Mouse (Mus musculus) retina, postnatal 1 day (tissue): ENCODE measurements at regions not wholly inside any gene's neighbourhood (a gene's known extent, or its start where the extent isn't known, plus 50 kb on each side); places are given as distances from the start of the nearest gene placed in this dataset.
A peak's percentile ranks its signal among the peaks of the same experiment; 100 is the strongest.

Source experiments
- DNase-seq: peaks from one replicate; pipeline ENCODE4 v3.0.0-alpha.2; 2012

DNA sequence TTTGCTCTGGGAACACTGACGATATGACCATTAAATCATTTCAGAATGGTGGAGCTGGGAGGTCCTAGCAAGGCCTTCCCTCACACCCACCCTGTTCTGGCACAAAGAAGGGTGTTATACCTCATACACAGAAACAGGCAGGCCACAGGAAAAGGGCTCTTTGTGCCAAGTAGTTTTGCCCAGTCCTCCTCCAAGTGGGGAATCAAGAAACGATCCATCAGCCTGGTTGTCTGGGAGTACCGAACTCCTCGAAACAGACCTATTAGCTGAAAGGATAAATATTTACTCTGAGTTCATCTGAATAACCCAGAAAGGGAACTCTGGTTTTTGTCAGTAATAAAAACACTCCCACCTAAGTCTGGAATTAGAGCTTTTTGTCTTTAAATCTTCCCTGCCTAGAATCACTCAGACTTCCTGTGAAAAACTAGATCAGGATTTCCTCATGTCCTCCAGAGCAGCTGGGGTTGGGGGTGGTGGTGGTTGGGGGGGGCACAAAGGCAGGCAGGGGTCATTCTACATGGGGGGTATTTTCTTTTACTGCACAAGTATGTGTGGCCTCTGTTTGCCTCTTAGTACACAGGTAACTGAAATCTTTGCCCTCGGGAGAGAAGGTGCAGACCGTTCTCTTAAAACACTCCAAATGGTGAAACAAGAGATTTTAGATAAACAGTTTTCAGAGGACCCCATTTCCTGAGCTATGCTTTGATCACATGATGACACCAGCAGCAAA is 681.3 kb downstream of the Gsdmc2 start:
- DNase-seq, result no peak

GRCm38 (mm10) chr15:63162881-63163549 is 682.0 kb downstream of the Gsdmc2 start:
- DNase-seq, result no peak

DNA sequence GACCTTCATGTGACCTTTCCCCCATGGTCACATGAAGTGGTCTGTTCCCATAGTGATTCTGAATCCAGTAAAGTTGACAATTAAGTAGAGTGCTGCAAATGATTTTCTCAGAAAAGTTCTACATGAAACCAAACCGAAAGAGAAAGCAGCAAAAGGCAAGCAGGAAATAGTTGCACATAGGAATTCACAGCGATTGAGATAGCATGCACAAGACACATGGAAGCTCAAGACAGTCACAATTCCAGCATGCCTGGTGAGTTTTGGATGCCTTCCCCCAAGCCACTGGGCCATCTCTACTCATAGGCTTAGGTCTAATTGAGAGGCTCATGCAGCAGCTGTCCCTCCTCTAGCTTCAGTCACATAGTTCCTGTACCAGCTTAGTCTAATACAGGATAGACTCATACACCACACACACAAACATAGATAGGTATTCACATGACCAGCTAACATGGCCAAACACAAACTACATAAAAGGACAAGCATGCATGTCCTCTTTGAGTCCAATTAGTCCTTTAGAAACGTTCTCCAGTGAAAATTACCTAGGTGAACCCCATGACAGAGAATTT is 721.8 kb downstream of the Gsdmc2 start:
- no peak for DNase-seq

DNA sequence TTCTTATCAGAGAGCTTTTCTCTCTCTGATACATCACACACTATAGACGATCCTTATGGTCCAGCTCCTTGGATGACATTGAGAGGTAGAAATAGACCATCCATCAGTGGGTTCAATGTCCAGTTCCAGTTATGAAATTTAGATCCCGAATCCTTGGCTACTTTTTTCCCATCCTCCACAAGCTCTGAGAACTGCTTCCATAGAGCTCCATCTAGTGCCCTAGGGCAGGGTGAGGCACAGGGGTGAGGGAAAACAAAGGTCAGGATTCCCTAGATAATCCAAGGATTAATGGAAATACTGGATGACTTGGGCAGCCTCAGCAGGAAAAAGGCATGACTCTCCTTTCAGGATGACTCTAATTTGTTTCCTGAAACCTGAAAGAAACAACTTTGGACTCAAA is 732.1 kb downstream of the Gsdmc2 start:
- no peak for DNase-seq

- DNase-seq, result no peak
These were observed 744.9 kb downstream of the Gsdmc2 start for GRCm38 (mm10) chr15:63100093-63100492.

DNA sequence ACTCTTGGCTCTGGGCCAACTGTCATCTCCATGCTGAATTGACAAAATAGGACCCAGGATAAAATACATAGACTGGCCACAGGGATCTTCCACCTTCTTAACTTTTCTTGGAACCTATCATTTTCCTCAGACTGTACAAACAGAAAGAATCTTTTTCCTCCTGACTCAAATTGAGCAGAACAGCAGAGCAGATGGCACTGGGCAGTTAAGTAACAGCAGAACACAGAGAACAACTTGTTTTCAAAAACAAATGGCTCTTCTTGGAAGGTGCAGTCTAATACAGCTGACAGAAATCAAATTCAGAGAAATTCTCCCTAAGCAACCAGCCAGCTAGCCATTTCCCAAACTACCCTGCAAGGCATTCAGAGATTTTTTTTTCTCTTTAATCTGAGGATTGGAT is 763.0 kb downstream of the Gsdmc2 start:
- no peak for DNase-seq

DNA sequence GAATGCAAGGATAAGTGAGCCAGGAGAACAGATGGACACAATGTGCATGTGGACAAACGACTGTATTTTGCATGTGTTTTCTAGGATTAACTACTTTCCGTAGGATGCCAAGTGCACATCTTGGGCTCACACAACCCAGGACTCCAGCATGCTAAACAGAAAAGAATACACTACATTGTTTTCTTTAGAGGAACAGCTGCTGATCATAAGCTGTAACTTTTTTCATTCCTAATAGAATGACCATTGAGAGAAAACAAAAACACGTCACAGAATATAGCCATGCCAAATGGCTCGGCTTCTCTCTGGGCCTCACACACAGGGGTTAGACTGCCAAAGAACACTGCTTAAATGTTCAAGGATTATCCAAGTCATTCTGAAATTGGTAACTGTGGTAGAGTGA is 765.2 kb downstream of the Gsdmc2 start:
- peak; percentile 6 for DNase-seq

DNA sequence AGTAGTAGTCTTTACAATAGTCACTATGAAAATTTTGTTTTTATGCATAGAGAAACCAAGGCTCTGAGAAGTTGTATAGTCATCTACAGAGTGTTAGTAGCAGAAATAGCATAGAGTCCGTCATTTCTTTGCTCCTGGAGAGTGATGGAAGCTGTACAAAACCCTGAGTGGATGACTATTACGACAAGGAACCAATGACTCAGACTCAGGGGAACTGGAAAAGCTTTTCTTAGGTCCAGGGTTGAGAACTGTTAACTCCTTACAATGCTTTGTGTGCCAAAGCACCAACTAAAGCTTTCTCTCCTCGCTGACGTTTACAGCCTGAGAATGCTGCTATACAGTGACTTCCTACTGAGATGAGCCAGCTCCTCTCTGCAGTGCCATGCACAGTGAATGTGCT is 773.1 kb downstream of the Gsdmc2 start:
- DNase-seq, result no peak

- DNase-seq, result no peak
These were observed 777.9 kb downstream of the Gsdmc2 start for GRCm38 (mm10) chr15:63067126-63067525.

DNA sequence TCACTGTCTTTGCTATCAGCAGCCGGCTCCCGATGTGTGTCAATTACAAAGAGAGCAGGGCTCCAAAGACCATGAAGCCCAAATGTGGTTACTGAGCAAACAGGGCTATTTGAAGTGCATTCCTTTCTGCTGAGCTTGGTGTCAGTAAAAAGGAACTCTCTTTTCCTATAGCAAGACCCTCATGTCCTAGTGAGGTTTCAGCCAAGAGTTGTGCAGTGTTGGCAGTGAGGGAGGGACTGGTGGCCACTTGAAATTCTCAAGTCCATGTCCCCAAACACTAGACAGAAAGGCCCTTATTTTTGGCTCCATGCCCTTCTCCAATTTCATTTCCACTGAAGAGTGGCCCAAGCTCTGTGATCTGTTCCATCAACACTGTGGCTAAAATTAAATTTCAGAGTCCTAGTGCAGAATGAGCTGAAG is 778.9 kb downstream of the Gsdmc2 start:
- no peak for DNase-seq

GRCm38 (mm10) chr15:63061891-63062290 is 783.1 kb downstream of the Gsdmc2 start:
- DNase-seq, result no peak

GRCm38 (mm10) chr15:63060826-63061225 is 784.2 kb downstream of the Gsdmc2 start:
- DNase-seq, result no peak

DNA sequence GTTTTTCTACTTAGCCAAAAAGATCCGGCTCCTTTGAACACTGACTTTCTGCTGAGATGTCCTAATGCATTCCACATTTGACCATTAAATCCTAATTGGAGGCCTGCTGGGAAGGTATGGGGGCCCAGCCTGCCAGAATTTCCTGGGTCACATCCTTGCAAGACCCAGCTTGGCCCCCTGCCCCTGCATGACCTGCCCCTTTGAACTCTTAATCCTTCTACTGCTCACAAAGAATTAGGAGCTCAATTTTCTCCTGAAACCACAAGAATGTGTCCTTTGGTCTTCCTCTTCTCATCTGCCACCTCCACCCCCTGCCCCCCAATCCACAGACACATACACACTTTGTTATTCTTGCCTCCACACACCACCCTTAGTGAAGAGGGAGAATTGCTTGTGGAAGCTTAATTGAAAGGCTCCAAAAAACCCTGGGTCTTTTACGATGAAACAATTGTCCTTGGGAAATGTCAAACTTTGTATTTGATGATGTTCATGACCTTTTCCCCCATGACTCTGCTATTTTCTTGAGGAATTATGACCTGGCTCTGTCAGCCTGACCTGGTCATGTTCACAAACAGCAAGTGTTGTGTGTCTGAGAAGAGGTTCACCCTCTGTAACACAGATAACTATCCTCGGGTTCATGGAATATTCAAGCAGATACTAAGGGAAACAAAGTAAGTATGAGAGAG is 792.3 kb downstream of the Gsdmc2 start:
- DNase-seq, result no peak

GRCm38 (mm10) chr15:63050033-63050432 is 794.9 kb downstream of the Gsdmc2 start:
- DNase-seq, result no peak

- DNase-seq, result no peak
These were observed 802.6 kb downstream of the Gsdmc2 start for GRCm38 (mm10) chr15:63042367-63042766.

GRCm38 (mm10) chr15:63036241-63036640 is 808.7 kb downstream of the Gsdmc2 start:
- no peak for DNase-seq

GRCm38 (mm10) chr15:63020826-63021225 is 824.2 kb downstream of the Gsdmc2 start:
- DNase-seq, result no peak

- DNase-seq, result no peak
These were observed 827.0 kb downstream of the Gsdmc2 start for GRCm38 (mm10) chr15:63017966-63018365.

GRCm38 (mm10) chr15:63006471-63007228 is 838.3 kb downstream of the Gsdmc2 start:
- peak; percentile 5 for DNase-seq

GRCm38 (mm10) chr15:62994691-62995090 is 850.3 kb downstream of the Gsdmc2 start:
- DNase-seq, result no peak

DNA sequence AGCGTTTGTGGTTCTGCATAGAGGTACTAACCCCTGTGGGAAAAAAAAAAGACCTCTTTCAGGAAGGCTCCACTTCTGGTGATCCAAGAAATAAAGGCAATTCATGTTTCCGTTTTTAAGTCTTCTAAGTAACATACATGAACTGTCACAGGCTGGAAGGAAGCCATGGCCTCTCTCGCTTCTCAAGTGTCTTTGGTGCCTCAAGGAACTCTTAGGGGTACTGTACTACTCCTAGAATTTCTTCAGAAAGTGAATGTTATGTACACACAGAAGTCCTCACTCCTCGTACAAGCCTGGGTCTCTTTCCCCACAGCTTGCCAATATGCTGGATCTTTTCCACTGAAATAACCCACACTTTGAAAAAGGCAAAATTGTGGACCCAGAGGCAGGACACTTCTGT is 858.1 kb downstream of the Gsdmc2 start:
- no peak for DNase-seq

DNA sequence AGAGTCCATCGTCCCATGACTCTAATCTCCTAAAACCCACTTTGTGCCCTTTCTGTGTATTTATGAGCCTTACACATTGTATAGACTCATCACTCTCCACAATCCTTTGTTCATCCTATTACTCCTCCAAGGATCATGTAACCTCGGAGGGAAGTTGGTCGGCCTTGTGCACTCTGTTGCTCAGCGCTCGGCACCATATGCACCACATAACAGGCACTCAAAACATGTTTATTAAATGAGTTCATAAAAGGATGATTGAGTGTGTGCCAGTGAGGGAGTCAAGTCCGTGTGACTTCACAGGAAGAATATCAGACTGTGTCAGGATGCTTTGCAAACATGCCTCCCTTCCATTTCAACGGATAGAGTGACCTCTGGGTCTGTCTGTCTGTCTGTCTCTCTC is 858.8 kb downstream of the Gsdmc2 start:
- no peak for DNase-seq

- DNase-seq, result no peak
These were observed 874.4 kb downstream of the Gsdmc2 start for GRCm38 (mm10) chr15:62970566-62970965.
